Mouse (Mus musculus) myocyte (in vitro differentiated cells): Measurements from ENCODE around the gene Fyn.

Experiments used
- E2F4 ChIP-seq: IDR thresholded peaks from one replicate; pipeline ENCODE4 v1.6.1; 2011; ENCODE audit warnings: mild to moderate bottlenecking, control low read depth, moderate library complexity; ENCODE audit not compliant: insufficient read depth
- MAX ChIP-seq: IDR thresholded peaks from one replicate; pipeline ENCODE4 v1.6.1; 2011; ENCODE audit warnings: low read depth, mild to moderate bottlenecking, control low read depth
- MYOD1 ChIP-seq, 3 experiments: IDR thresholded peaks; one replicate each; pipeline ENCODE4 v1.6.1; 2011; ENCODE audit warnings: control low read depth in 2 of 3, low read depth in 2 of 3, mild to moderate bottlenecking in 2 of 3, moderate library complexity in 1 of 3; ENCODE audit not compliant: insufficient read length in 2 of 3, control insufficient read depth in 1 of 3
- MYOG ChIP-seq, 3 experiments: IDR thresholded peaks; one replicate each; pipeline ENCODE4 v1.6.1; 2011; ENCODE audit warnings: control low read depth in 2 of 3, low read depth in 2 of 3, mild to moderate bottlenecking in 2 of 3; ENCODE audit not compliant: insufficient read length in 2 of 3, control insufficient read depth in 1 of 3, insufficient read depth in 1 of 3
- POLR2A ChIP-seq: IDR thresholded peaks from one replicate; pipeline ENCODE4 v1.6.1; 2011; ENCODE audit warnings: low read depth, mild to moderate bottlenecking, control low read depth, moderate library complexity; ENCODE audit not compliant: insufficient read length
- SRF ChIP-seq: IDR thresholded peaks from one replicate; pipeline ENCODE4 v1.6.1; 2011; ENCODE audit warnings: low read depth; ENCODE audit not compliant: control insufficient read depth, insufficient read length
- TCF12 ChIP-seq: IDR thresholded peaks from one replicate; pipeline ENCODE4 v1.6.1; 2011; ENCODE audit warnings: mild to moderate bottlenecking, control low read depth; ENCODE audit not compliant: poor library complexity, insufficient read depth, severe bottlenecking
- USF1 ChIP-seq: IDR thresholded peaks from one replicate; pipeline ENCODE4 v1.6.1; 2011; ENCODE audit warnings: low read depth, mild to moderate bottlenecking, control low read depth, moderate library complexity

GRCm38 (mm10) chr10:39407553-39407952 lies 38.9 kb downstream of the Fyn start:
- TF ChIP-seq MAX (no peak), SRF (no peak), POLR2A (no peak), USF1 (no peak), MYOD1 (IDR thresholded peaks at IDR 0.05; ENCODE audit: control insufficient read depth in 1 of 3, insufficient read length in 2 of 3, low read depth in 2 of 3) (peak in 1 of 3 experiments; percentile 46), E2F4 (no peak), MYOG (IDR thresholded peaks at IDR 0.05; ENCODE audit: control insufficient read depth in 1 of 3, insufficient read depth in 1 of 3, insufficient read length in 2 of 3, low read depth in 2 of 3) (peak in 1 of 3 experiments; percentile 29), TCF12 (no peak)
